Mouse (Mus musculus): ENCODE results near the gene Nanos2. TPM values are rescaled to one million over a fixed set of nuclear protein-coding genes. Genes with fewer than 3 reads are reported as not detected.
A peak's percentile ranks its signal among the peaks of the same experiment; 100 is the strongest.

Gene Nanos2
- total RNA-seq (2021) = 1 to 10 TPM in 1 of 2 experiments, under 1 TPM in 1; 0.47 to 1.3 TPM

DNA sequence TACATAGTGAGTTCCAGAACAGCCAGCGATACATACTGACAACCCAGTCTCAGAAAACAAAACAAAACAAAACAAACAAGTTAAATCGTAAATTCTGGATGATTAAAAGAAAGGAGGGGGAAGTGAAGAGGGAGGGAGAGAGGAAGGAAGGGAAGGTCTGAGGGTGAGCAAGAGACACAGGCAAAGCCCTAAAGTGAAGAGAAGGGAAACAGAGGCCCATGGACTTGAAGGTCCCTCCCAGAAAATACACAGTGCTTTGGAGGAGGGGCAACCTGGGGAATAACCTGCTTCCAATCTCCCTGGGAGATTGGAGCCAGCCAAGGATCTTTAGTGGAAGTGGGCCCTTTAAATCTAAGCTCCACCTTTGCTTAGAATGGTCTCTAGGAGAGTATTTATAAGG lies at the start of gene Nanos2:
Gene Nanos2 (plus strand): TSS at position 301 of the 400 bp plus-strand sequence.
- intact Hi-C loops (cut with DNase I) = no loop called here
- no peak for DNase-seq (ENCODE audit: low spot score in 2 of 2)

DNA sequence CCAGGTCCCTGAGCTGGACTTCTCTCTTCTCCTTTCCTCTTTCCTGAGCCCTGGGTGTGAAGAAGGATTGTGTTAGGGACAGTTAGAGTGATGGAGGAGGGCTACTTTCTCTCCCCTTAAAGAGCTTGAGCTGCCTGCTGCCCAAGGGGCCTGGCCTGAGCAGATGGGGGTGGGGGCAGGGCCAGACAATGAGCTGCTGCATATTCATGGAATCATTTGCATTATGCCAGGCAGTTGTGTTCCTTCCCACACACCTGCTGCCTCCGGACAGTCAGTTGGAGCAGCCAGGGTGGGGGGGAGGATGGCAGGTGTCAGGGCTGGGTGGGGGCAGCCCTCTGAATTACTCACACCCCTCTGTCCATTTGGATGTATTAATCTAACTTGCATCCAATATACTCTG lies 44.8 kb upstream of the Nanos2 start:
- peak in 1 of 2 experiments; percentile 66 for DNase-seq (ENCODE audit: low spot score in 2 of 2)
- intact Hi-C loops (cut with DNase I) = no loop called here

DNA sequence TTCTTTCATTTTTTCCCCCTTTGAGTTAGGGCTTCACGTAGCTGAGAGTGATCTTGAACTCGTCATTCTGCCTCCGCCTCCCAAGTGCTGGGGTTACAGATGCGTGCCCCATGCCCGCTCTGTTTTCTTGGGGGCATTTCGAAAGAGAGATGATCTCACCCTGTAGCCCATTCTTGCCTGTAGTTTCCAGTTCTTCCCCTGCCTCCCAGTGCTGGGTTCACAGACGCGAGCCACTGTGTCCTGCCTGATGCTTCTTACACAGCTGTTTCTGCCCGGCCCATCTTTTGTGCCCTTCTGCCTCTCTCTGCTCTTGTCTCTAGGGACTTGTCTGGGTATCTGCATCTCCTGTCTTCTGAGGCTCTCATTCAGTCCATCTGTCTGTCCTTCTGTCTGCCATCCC lies 44.4 kb upstream of the Nanos2 start:
- intact Hi-C loops (cut with DNase I) = no loop called here
- DNase-seq (ENCODE audit: low spot score in 2 of 2) = no peak

DNA sequence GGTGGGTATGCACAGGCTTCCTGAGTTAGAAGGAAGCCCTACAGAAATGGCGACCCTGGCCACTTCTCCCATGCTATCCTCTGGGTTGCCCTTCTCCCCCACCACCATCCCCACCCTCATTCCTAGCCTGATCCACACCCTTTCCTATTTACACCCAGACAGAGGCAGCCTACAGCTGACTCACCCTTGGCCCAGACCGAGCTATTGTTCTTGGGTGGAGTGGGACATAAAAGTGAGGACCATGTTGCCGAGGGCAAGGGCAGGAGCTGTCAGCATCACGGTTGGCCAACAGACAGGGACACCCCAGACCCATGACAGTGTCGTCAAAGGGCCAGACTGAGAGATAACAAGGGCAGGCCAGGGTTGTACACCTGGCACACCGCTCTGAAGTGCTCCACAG lies 39.0 kb upstream of the Nanos2 start:
- intact Hi-C loops (cut with DNase I) = no loop called here
- DNase-seq (ENCODE audit: low spot score in 2 of 2) = no peak

DNA sequence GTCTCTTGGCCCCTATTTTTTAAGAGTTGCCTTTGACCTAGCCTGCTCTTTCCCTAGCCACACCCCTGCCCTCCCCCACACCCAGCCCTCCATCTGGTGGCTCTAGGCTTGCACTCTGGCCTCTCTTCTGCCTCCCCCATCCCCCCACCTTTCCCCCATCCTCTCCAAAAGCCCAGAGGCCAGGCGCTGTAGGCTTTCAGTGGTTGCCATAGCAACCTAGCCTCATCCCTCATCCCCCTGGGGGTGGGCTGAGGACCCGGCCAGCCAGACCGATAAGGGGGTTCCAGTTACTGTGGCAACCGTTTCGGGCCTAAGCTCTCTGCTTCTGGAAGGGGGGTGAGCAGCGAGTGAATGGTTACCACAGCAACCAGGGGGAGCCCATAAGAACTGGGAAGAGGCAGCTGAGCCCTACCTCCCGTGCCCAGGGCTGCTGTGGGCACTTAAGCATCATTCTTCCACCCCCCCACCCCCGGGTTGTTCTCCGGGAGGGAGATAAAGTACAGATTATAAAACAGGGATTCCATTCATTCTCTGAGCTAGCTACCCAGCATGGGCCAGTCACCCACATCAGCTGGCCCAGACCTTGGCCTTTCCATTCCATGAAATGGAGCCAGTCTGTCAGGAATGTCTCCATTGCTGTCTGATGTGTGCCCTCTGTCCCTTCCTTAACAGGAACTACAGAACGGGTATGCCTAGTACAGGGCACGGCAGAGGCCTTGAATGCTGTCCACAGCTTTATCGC lies 37.2 kb upstream of the Nanos2 start:
- intact Hi-C loops (cut with DNase I) = no loop called here
- no peak for DNase-seq (ENCODE audit: low spot score in 2 of 2)

DNA sequence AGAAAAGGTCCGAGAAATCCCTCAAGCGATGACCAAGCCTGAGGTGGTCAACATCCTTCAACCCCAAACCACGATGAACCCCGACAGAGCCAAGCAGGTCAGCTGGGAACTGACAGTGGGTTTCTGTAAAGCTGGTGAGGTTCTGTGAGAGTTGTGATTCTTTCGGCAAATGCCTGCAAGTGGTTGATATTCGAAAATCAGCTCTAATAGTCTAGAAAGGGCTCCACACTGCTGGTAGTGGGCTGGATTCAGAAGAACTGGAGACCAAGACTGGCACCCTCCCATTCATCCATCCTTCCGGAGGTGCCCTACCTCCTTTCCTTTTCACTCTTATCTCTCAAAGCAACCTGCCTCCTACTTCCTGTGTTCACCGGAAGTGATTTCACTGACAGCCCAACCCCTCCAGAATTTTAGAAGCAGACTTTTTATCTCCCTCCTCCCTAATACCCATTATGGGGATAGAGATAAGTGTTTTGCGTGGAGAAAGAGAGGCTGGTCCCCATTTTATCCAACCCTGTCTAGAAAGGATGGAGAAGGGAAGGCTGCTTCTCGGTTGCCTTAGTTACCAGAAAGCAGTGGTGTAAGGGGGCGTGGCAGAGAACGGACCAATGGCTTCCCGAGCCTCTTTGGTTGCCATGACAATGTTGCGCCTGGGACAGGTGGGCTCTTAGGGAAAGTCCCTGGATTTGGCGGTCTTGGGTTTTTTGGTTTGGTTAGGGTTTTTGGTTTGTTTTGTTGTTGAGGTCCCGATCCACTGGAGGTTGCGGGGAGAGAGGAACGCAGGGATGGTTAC lies 36.5 kb upstream of the Nanos2 start:
- intact Hi-C loops (cut with DNase I) = no loop called here
- no peak for DNase-seq (ENCODE audit: low spot score in 2 of 2)

DNA sequence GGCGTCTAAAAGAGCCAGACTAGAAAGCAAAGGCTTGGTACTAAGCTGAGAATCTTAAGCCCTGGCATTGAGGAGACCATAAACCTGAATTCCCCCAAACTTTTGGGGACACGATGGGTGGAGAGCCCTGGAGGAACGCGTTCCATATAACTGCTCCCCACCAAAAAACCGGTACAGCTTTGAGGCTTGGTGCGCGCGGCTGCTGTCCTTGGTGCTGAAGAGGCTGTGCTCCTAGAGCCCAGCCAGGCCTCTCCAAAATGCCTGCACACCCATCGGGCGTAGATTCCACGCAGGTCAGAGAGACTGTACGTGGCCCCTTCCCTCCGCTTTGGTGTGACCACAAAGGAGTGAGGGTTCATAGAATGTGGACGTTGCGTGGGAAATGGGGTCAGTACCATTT lies 35.8 kb upstream of the Nanos2 start:
- DNase-seq (ENCODE audit: low spot score in 2 of 2) = no peak
- intact Hi-C loops (cut with DNase I) = no loop called here

DNA sequence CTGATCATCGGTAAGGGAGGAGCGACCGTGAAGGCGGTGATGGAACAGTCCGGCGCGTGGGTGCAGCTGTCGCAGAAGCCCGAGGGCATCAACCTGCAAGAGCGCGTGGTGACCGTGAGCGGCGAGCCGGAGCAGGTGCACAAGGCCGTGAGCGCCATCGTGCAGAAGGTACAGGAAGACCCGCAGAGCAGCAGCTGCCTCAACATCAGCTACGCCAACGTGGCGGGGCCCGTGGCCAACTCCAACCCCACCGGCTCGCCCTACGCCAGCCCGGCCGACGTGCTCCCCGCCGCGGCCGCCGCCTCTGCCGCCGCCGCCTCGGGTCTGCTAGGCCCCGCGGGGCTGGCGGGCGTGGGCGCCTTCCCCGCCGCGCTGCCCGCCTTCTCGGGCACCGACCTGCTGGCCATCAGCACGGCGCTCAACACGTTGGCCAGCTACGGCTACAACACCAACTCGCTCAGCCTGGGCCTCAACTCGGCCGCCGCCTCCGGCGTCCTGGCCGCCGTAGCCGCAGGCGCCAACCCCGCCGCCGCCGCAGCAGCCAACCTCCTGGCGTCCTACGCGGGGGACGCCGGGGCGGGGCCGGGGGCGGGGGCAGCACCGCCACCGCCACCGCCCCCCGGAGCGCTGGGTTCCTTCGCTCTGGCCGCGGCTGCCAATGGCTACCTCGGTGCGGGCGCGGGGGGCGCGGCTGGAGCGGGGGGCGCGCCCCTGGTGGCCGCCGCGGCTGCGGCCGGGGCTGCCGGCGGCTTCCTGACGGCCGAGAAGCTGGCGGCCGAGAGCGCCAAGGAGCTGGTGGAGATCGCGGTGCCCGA lies 29.4 kb upstream of the Nanos2 start:
- DNase-seq (ENCODE audit: low spot score in 2 of 2) = peak; percentile 67 to 76
- intact Hi-C loops (cut with DNase I) = loop anchor here (5.0 kb wide), 1 partner anchor 35 kb away; the partner anchor contains the start of gene Mypop

DNA sequence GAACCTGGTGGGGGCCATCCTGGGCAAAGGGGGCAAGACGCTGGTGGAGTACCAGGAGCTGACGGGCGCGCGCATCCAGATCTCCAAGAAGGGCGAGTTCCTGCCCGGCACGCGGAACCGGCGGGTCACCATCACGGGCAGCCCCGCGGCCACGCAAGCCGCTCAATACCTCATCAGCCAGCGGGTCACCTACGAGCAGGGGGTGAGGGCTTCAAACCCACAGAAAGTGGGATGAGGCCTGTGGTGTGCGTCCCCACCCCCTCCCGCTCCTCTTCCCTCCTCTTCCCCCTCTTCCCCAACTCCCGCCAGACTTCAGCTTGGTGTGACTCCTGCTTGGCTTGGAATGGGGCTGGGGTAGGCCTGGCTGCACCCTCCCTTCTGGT lies 28.8 kb upstream of the Nanos2 start:
- peak in 1 of 2 experiments; percentile 45 for DNase-seq (ENCODE audit: low spot score in 2 of 2)
- intact Hi-C loops (cut with DNase I) = loop anchor here (5.0 kb wide), 1 partner anchor 34 kb away; the partner anchor contains the start of gene Mypop

DNA sequence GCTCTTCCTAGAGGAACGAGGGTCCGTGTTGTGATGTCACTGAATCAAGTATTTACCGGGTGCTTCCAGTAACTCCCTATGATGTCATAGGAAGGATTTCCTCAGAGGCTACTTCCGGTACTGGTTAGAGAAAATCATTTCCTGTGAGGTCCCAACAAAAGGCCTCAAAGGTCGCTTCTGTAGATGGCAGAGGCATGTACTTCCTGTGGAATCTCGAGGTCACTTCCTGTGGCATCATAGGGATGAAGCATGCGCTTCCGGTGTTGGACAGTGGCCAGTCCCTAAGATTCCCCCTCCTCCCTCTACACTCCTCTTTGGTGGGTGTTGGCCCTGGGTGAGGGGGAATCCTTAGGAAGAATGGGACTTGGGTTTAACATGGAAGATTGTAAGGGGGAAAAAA lies 27.8 kb upstream of the Nanos2 start:
- intact Hi-C loops (cut with DNase I) = loop anchor here (5.0 kb wide), 1 partner anchor 33 kb away; the partner anchor contains the start of gene Mypop

DNA sequence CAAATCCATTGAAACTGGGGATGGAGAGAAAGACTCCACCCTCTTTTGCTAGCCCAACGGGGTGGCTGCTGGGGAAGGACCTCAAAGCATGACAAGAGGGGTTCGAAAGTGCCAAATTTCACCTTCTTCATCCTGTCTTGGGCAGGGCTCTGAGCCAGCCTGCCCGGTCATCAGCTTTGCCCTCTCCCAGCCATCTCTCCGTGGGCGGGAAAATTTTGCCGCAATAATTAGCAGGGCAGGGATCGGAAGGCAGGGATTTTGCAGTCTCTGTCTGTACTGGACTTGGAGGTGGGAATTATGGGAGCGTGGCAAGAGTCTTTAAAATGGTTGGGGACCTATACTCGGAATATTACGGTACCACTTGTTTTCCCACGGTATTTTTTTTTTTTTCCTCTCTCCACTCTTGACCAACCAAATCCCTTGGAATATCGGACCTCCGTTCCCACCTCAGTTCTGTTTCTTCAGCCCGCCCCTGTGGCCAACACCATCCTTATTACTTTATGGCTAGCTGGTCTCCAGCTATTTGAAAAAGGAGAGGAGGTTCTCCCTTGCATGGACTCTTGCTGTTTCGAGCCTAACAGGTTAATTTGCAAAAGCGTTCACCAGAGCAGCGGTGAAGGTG lies 24.9 kb upstream of the Nanos2 start:
- DNase-seq (ENCODE audit: low spot score in 2 of 2) = no peak
- intact Hi-C loops (cut with DNase I) = loop anchor here (5.0 kb wide), 1 partner anchor 35 kb away; the partner anchor contains the start of gene Nova2

More for the DNA sequence above, 27.8 kb upstream of the Nanos2 start:
- no peak for DNase-seq (ENCODE audit: low spot score in 2 of 2)

DNA sequence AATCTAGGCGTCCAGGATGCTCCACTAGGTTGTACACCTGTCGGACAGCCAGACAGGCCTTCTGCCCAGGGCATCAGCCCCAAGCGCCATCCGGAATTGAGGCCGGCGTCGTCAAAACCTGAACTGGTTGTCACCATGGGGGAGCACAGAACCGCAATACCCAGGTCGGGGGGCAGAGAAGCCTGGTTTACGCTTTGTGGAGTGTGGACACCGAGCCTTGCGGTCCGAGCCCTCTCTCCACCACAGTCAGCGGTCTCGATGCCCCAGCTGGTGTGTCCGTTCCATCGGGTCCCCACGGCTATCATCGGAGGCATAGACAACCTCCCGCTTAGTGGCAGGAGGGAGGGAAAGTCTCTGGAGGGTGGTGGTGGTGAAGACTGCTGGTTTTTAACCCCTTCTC lies 24.4 kb upstream of the Nanos2 start:
- intact Hi-C loops (cut with DNase I) = loop anchor here (5.0 kb wide), 1 partner anchor 35 kb away; the partner anchor contains the start of gene Nova2
- DNase-seq (ENCODE audit: low spot score in 2 of 2) = no peak

DNA sequence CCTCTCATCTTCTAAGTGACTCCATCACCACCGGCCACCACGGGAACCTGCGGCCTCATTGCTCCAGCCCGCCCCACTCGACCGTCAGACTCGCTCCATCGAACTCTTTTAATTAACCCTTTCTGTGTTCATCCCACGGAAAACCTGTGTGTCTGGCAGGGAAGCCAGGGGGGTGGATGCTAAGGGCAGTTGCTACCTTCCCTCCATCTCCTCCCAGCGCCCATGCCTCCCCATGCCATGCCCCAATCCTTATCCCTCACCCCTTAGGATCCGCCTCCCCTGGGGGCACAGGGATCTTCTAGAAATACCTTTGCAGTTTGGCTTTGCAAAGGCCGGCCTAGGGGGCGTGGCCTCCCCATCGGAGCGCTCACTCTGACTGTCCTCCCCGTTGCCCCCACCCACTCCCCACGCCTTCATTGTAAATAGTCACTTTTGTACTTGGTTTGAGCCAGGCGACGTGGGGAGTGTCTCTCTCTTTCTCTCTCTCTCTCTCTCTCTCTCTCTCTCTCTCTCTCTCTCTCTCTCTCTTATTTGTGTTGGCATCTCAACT lies 23.8 kb upstream of the Nanos2 start:
- DNase-seq (ENCODE audit: low spot score in 2 of 2) = no peak
- intact Hi-C loops (cut with DNase I) = loop anchor here (5.0 kb wide), 1 partner anchor 36 kb away; the partner anchor contains the start of gene Nova2

DNA sequence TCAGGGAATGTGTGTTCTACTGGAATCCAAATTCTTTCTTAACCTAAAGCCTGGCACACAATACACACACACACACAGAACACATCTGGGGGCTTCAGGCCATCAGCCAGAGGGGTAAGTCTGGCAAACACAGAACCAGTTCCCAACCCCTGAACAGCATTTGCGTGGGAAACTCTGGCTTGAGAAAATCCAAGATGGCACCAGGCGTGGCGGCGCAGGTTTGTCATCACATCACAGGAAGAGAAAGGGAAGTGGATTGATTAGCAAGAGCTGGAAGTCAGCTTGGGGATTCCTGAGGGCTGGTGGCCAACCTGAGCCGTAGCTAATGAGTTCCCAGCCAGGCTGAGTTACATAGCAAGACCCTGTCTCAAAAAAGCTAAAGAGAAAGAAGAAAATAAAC lies 21.9 kb upstream of the Nanos2 start:
- intact Hi-C loops (cut with DNase I) = no loop called here

DNA sequence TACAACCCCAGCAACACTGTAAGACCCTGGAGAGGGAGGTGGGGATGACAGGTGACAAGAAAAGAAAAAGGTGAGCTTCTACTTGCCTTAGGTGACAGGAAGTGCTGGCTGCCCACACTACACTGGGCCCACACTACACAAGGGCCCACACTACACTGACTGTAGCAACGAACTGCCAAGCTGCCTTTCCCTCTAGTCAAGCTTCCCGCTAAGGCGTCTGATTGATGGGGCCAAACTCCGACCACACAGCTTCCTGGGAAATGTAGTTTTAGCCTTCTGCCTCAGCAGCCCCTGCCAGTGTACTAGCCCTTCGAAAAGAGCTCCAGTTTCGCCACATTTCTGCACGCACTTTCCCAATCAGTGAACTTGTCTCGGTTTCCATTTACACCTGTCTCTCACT lies 19.6 kb upstream of the Nanos2 start:
- intact Hi-C loops (cut with DNase I) = no loop called here
- DNase-seq (ENCODE audit: low spot score in 2 of 2) = no peak

More for the DNA sequence above, 21.9 kb upstream of the Nanos2 start:
- DNase-seq (ENCODE audit: low spot score in 2 of 2) = no peak

DNA sequence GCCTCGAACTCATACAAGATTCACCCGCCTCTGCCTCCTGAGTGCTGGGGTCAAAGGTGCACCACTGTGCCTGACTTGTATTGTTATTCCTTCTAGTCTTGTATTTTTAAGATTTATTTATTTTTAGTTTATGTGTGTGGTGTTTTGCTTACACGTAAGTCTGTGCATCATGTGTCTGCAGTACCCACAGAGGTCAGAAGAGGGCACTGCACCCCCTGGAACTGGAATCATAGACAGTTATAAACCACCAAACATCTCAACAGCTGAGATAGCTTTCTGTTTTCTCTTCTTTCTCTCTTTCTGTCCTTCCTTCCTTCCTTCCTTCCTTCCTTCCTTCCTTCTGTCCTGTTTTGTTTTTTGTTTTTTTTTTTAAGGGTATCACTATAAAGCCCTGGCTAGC lies 16.2 kb upstream of the Nanos2 start:
- intact Hi-C loops (cut with DNase I) = no loop called here
- no peak for DNase-seq (ENCODE audit: low spot score in 2 of 2)

DNA sequence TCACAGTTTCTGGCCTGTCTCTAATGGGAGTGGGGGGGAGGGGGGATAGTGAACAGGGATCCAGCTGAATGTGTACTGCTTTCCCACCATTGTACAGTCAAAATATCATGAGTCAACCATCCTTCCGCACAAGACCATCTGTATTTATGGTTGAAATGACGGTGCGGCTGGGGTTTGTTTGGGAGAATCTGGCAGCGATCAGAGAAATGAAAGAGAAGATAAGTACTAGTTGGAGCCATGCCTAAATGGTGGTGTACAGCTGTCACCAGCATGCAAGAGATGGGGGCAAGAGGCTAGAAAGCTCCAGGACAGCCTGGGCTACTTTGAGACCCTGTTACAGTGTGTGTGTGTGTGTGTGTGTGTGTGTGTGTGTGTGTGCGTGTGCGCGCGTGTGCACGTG lies 8.8 kb upstream of the Nanos2 start:
- intact Hi-C loops (cut with DNase I) = no loop called here

DNA sequence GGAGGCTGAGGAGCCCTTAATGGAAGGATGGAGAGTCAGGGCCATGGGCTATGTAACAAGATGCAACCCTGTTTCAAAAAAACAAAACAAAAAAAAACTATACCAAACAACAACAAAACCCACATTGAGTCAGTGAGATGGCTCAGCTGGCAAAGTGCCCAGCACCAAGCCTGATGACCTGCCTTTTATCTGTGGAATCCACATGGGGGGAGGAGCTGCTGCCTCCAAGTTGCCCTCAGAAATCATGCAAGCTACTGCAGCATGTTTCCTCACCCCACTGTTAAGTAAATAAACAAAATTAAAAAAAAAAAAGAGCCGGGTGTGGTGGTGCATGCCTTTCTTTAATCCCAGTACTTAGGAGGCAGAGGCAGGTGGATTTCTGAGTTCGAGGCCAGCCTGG lies 697 bp upstream of the Nanos2 start:
- intact Hi-C loops (cut with DNase I) = no loop called here
- no peak for DNase-seq (ENCODE audit: low spot score in 2 of 2)

More for the DNA sequence above, 8.8 kb upstream of the Nanos2 start:
- no peak for DNase-seq (ENCODE audit: low spot score in 2 of 2)

DNA sequence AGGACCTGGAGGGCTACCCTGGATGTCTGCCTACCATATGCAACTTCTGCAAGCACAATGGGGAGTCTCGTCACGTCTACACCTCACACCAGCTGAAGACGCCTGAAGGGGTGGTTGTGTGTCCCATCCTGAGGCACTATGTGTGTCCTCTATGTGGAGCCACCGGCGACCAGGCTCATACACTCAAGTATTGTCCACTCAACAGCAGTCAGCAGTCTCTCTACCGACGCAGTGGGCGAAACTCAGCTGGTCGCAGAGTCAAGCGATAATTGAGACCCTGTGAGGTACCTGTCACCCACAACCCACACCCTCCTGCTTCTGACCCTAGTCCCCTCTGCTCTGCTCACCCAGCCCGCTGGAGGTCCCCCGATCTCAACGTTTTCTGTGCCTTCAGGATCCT lies 547 bp downstream of the Nanos2 start:
- intact Hi-C loops (cut with DNase I) = no loop called here
- no peak for DNase-seq (ENCODE audit: low spot score in 2 of 2)
